Mouse (Mus musculus): ENCODE measurements around the gene Mettl7a1. TPM values are rescaled to one million over a fixed set of nuclear protein-coding genes. Genes with fewer than 3 reads are reported as not detected.
"Not testable (repeated sequence)": the region's sequence is repeated elsewhere in the genome, so short reads cannot be mapped to it uniquely, and the experiment has no call there.

The Mettl7a1 gene
- polyA plus RNA-seq, 1 experiment from 2014 or later: 3.8 TPM

GRCm38 (mm10) chr15:100330739-100331138 is 26.8 kb downstream of the Mettl7a1 start:
- Histone ChIP-seq H3K4me1 (replicated peaks; ENCODE audit: control insufficient read depth, insufficient read depth, low read length) (no peaks in the 10 kb centered on the region), H3K4me2 (ENCODE audit: low read length) (no peak overlapping the region), H3K36me3 (ENCODE audit: control insufficient read depth, insufficient read depth) (no peaks in the 10 kb centered on the region), H3K27ac (ENCODE audit: low read length) (no peak overlapping the region), H3K9ac (replicated peaks; ENCODE audit: low read depth, low read length) (no peak overlapping the region), H3K4me3 (replicated peaks; ENCODE audit: low read length) (no peak overlapping the region), H3K27me3 (replicated peaks; ENCODE audit: control insufficient read depth, insufficient read depth, low read length) (no peaks in the 10 kb centered on the region), H3K9me3 (ENCODE audit: control insufficient read depth, low read length) (no peaks in the 10 kb centered on the region)
- WGBS: 78% methylated on average over 7 of the region's 7 CpGs
- ATAC-seq: no peak

DNA sequence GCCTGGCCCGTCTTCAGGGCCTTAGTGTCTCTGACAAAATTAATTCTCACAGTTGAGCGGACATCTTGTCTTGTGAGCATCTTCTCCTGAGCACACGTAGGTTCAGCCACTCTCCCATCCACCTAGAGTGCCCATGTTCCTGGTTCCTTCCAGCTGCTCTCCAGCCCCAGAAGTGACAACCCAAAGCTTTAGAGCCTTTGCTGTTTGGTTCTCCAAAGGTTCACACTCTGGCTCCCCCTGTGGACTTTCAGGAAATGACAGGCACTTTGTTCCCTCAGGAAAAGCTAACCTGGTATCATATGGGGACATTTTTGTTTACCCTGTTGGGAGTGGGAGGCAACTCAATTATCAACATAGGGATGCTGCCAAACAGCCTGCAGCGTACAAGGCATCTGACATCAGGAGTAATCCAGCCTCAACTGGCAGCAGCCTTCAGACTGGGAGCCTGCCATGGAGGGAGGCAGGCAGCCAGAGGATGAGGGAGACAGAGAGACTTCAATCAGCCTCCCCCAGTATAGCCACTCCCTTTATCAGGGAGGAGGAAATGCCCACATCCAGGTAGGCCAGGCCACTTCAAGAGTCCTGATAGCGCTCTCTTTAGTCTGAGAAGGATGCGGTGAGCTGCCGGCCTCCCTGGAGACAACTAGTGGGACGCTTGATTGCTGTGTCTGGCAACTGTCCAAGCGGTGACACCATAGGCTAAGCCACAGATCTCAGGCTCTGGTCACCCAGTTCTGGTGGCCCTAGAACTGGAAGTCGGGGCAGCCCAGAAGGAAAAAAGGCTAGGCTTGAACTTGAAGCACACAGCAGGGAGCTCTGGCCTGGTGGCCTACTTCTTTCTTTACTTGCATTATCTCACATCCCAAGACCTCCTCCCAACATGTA is 28.4 kb downstream of the Mettl7a1 start:
- not testable (repeated sequence) for H3K36me3 ChIP-seq (ENCODE audit: control insufficient read depth, insufficient read depth); H3K9me3 ChIP-seq (ENCODE audit: control insufficient read depth, low read length); H3K27me3 ChIP-seq (replicated peaks; ENCODE audit: control insufficient read depth, insufficient read depth, low read length); H3K4me3 ChIP-seq (replicated peaks; ENCODE audit: low read length); H3K27ac ChIP-seq (ENCODE audit: low read length); H3K4me2 ChIP-seq (ENCODE audit: low read length); H3K4me1 ChIP-seq (replicated peaks; ENCODE audit: control insufficient read depth, insufficient read depth, low read length); H3K9ac ChIP-seq (replicated peaks; ENCODE audit: low read depth, low read length); ATAC-seq
- 23% methylated on average over 2 of the region's 10 CpGs for WGBS

DNA sequence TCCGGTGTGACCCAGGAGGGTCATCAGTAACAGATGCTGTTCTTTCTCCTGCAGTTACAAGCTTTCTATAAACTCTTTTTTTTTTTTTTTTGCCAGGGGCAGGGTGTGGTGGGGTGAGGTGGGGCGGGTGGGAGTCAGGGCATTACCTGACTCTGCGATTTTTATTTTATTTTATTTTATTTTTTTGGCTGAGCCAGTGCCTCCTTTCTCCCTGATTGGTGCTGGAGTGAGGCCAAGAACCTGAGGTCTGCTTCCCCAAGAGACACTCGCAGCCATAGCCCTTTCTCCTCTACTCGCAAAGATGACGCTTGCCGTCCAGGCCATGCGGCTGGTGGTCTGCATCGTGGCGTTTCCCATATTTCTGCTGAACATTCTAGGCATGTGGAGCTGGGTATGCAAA is 30.7 kb downstream of the Mettl7a1 start, which contains the start of gene Mettl7a3:
Gene Mettl7a3, plus strand, starts transcription at position 301 of the 400 bp plus-strand sequence.
- no peak within 1 kb of the TSS for H3K9ac ChIP-seq (replicated peaks; ENCODE audit: low read depth, low read length)
- H3K9me3 ChIP-seq (ENCODE audit: control insufficient read depth, low read length): no peaks in the 10 kb centered on the region
- no peaks in the 10 kb centered on the region for H3K4me1 ChIP-seq (replicated peaks; ENCODE audit: control insufficient read depth, insufficient read depth, low read length)
- ATAC-seq: no peak
- H3K36me3 ChIP-seq (ENCODE audit: control insufficient read depth, insufficient read depth): no peaks in the 10 kb centered on the region
- 74% methylated on average over 10 of the region's 10 CpGs for WGBS
- H3K27me3 ChIP-seq (replicated peaks; ENCODE audit: control insufficient read depth, insufficient read depth, low read length): no peaks in the 10 kb centered on the region
- no peak within 1 kb of the TSS for H3K4me3 ChIP-seq (replicated peaks; ENCODE audit: low read length)
- H3K27ac ChIP-seq (ENCODE audit: low read length): no peak within 1 kb of the TSS
- H3K4me2 ChIP-seq (ENCODE audit: low read length): no peak within 1 kb of the TSS

DNA sequence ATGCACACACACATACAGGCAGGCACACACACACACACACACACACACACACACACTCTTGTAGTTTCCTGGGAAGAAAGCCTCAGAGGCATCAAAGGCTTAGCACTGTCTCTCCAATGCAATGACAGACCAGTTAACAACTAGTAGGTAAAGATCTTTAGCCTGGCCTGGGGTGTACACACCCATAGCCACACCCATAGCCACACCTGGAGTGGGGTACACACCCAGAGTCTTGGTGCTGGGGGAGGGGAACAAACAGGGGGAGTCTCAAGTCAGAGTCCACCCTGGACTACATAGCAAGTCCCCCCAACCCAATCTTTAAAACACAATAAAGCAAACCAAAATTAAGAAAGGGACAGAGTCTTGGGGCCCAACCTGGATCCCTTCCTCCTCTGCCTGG is 33.4 kb downstream of the Mettl7a1 start:
- not testable (repeated sequence) for H3K9ac ChIP-seq (replicated peaks; ENCODE audit: low read depth, low read length); H3K27ac ChIP-seq (ENCODE audit: low read length); H3K36me3 ChIP-seq (ENCODE audit: control insufficient read depth, insufficient read depth); H3K4me2 ChIP-seq (ENCODE audit: low read length); H3K9me3 ChIP-seq (ENCODE audit: control insufficient read depth, low read length); H3K4me1 ChIP-seq (replicated peaks; ENCODE audit: control insufficient read depth, insufficient read depth, low read length); ATAC-seq; H3K4me3 ChIP-seq (replicated peaks; ENCODE audit: low read length); H3K27me3 ChIP-seq (replicated peaks; ENCODE audit: control insufficient read depth, insufficient read depth, low read length)

- ATAC-seq; H3K27me3 ChIP-seq (replicated peaks; ENCODE audit: control insufficient read depth, insufficient read depth, low read length); H3K27ac ChIP-seq (ENCODE audit: low read length); H3K4me3 ChIP-seq (replicated peaks; ENCODE audit: low read length); H3K9ac ChIP-seq (replicated peaks; ENCODE audit: low read depth, low read length); H3K4me1 ChIP-seq (replicated peaks; ENCODE audit: control insufficient read depth, insufficient read depth, low read length); H3K36me3 ChIP-seq (ENCODE audit: control insufficient read depth, insufficient read depth); H3K9me3 ChIP-seq (ENCODE audit: control insufficient read depth, low read length); H3K4me2 ChIP-seq (ENCODE audit: low read length): not testable (repeated sequence)
- WGBS: 22% methylated on average over 7 of the region's 10 CpGs
Measured at GRCm38 (mm10) chr15:100337847-100338246, 33.9 kb downstream of the Mettl7a1 start.

DNA sequence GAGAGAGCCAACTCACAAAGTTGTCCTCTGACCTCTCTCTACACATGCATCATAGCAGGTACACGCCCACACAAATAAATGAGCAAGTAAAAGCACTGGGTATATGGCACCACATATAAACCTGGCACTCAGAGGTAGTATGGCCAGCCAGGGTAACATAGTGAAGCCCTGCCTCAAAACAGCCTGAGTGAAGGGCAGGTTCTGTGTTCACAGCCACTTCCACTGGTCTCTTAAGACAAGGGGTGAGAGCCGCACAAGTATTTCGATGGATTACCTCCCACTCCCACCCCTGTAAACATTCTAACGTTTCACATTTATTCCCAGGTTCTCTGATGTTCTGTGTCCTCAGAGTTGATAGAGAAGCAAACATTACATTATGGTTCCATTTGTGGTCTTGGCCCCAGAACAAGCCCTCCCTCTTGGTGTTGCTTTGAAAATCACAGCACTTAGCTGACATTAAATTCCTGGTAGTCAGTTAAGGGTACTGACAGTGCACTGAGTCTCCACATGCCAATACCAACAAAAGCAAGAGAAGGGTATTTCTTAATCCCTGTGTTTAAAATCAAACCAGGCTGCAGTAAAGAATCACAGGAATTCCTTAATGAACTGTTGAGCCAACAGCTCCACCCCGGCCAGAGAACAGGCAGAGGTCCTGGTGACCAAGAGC is 37.5 kb downstream of the Mettl7a1 start:
- H3K4me2 ChIP-seq (ENCODE audit: low read length); ATAC-seq; H3K36me3 ChIP-seq (ENCODE audit: control insufficient read depth, insufficient read depth); H3K4me3 ChIP-seq (replicated peaks; ENCODE audit: low read length); H3K27ac ChIP-seq (ENCODE audit: low read length); H3K9ac ChIP-seq (replicated peaks; ENCODE audit: low read depth, low read length); H3K4me1 ChIP-seq (replicated peaks; ENCODE audit: control insufficient read depth, insufficient read depth, low read length); H3K9me3 ChIP-seq (ENCODE audit: control insufficient read depth, low read length); H3K27me3 ChIP-seq (replicated peaks; ENCODE audit: control insufficient read depth, insufficient read depth, low read length): not testable (repeated sequence)
- WGBS: 59% methylated on average over 4 of the region's 5 CpGs

GRCm38 (mm10) chr15:100345484-100345883 is 41.5 kb downstream of the Mettl7a1 start:
- H3K9ac ChIP-seq (replicated peaks; ENCODE audit: low read depth, low read length): no peak overlapping the region
- no peaks in the 10 kb centered on the region for H3K9me3 ChIP-seq (ENCODE audit: control insufficient read depth, low read length)
- no peak overlapping the region for H3K27ac ChIP-seq (ENCODE audit: low read length)
- no peaks in the 10 kb centered on the region for H3K4me1 ChIP-seq (replicated peaks; ENCODE audit: control insufficient read depth, insufficient read depth, low read length)
- no peaks in the 10 kb centered on the region for H3K27me3 ChIP-seq (replicated peaks; ENCODE audit: control insufficient read depth, insufficient read depth, low read length)
- no peak overlapping the region for H3K4me3 ChIP-seq (replicated peaks; ENCODE audit: low read length)
- no peak overlapping the region for H3K4me2 ChIP-seq (ENCODE audit: low read length)
- no peaks in the 10 kb centered on the region for H3K36me3 ChIP-seq (ENCODE audit: control insufficient read depth, insufficient read depth)
- no peak for ATAC-seq

DNA sequence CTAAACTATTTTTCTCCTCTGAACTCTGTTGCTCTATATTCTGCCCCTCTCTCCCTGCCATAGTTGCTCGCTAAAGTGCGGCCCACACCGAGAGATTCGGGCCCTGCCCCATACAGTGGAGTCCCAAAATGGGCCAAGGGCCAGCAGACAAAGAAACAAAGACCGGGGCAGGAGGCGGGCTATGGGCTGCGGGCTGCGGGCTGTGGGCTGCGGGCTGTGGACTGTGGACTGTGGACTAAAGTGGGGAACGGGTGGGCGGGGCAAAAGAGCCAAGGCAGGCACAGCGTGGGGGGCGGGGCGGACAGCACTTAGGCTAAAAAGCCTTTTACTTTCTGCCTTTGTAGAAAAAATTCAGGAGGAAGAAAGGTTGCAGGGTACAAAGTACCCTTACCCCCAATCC is 42.8 kb downstream of the Mettl7a1 start:
- 41% methylated on average over 14 of the region's 14 CpGs for WGBS
- Histone ChIP-seq H3K36me3 (ENCODE audit: control insufficient read depth, insufficient read depth) (no peaks in the 10 kb centered on the region), H3K4me1 (replicated peaks; ENCODE audit: control insufficient read depth, insufficient read depth, low read length) (no peaks in the 10 kb centered on the region), H3K27me3 (replicated peaks; ENCODE audit: control insufficient read depth, insufficient read depth, low read length) (no peaks in the 10 kb centered on the region), H3K27ac (ENCODE audit: low read length) (no peak overlapping the region), H3K4me3 (replicated peaks; ENCODE audit: low read length) (no peak overlapping the region), H3K4me2 (ENCODE audit: low read length) (no peak overlapping the region), H3K9me3 (ENCODE audit: control insufficient read depth, low read length) (no peaks in the 10 kb centered on the region), H3K9ac (replicated peaks; ENCODE audit: low read depth, low read length) (no peak overlapping the region)
- ATAC-seq: 0 out of 2 replicates have a peak, but pooled peaks have one; percentile 31

DNA sequence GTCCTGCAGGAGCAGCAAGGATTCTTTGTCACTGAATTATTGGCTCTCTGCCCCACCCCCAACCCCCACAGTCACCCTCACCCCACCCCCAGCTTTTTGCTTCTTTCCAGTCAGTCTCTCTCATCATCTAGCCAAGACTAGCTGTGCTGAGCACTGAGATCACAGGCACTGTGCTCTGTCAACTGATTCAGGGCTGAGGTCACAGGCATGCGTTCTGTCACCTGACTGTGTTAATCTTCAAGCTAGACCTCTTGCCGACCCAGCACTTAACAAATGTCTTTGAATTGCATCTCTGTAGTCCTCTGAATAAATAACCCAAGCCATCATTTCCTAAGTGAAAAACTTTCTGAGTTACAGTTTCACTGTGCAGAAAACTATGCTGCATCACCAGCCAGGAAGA is 45.6 kb downstream of the Mettl7a1 start:
- no peaks in the 10 kb centered on the region for H3K36me3 ChIP-seq (ENCODE audit: control insufficient read depth, insufficient read depth)
- ATAC-seq: no peak

More for the DNA sequence above, 45.6 kb downstream of the Mettl7a1 start:
- Histone ChIP-seq H3K4me3 (replicated peaks; ENCODE audit: low read length) (no peak overlapping the region), H3K27ac (ENCODE audit: low read length) (no peak overlapping the region), H3K9me3 (ENCODE audit: control insufficient read depth, low read length) (no peaks in the 10 kb centered on the region), H3K9ac (replicated peaks; ENCODE audit: low read depth, low read length) (no peak overlapping the region), H3K4me2 (ENCODE audit: low read length) (no peak overlapping the region), H3K4me1 (replicated peaks; ENCODE audit: control insufficient read depth, insufficient read depth, low read length) (no peaks in the 10 kb centered on the region), H3K27me3 (replicated peaks; ENCODE audit: control insufficient read depth, insufficient read depth, low read length) (no peaks in the 10 kb centered on the region)
- WGBS: 50% methylated on average over 2 of the region's 2 CpGs
